Mouse (Mus musculus) small intestine, adult 2 months (tissue): ENCODE measurements around the gene Klc2.

Experiments
- CTCF ChIP-seq: fragments of 200-500 bp; IDR thresholded peaks from 2 replicates; pipeline ENCODE4 v1.5.1; 2012; ENCODE audit warnings: low read depth, mild to moderate bottlenecking, control low read depth, inconsistent platforms, low read length, moderate library complexity, mixed read lengths; ENCODE audit not compliant: insufficient replicate concordance, insufficient read length; ENCODE audit errors: extremely low read depth
- POLR2A ChIP-seq: fragments of 200-500 bp; IDR thresholded peaks from 2 replicates; pipeline ENCODE4 v1.6.1; 2012; ENCODE audit warnings: low read depth, mild to moderate bottlenecking, control low read depth, inconsistent platforms, low read length, moderate library complexity

DNA sequence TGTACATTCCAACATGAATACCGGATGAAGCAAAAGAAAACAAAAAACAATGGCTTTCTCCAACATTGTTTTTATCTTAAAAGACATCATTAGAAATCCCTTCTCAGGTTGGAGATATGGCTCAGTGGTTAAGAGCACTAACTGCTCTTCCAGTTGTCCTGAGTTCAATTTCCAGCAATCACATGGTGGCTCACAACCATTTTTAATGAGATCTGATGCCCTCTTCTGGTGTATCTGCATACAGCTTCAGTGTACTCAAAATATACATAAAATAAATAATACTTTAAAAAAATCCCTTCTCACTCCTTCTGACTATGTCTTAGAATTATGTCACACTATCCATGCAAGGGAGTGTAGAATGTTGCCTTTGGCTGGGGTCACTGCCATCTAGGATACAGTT is 39.1 kb downstream of the Klc2 start:
- TF ChIP-seq CTCF (no peak), POLR2A (no peak)
